Mouse (Mus musculus) adrenal gland, adult 18-20 months (tissue): Measurements from ENCODE around the gene Tlr3. TPM values are rescaled to one million over a fixed set of nuclear protein-coding genes. Genes with fewer than 3 reads are reported as not detected.

Source experiments
- DNase-seq, 2 experiments: peaks; one replicate each; pipeline ENCODE4 v3.0.0; 2021 to 2022; ENCODE audit warnings: low spot score in 2 of 2
- long read RNA-seq, 2 experiments: library from polyadenylated mRNA; stranded (forward); transcript quantifications; one replicate each; pipeline ENCODE4 v2.0.0; 2021
- total RNA-seq, 2 experiments: library from RNA; stranded (reverse); gene quantifications; 1 replicate in 1 of 2; 2 replicates in 1 of 2; pipeline ENCODE4 v1.2.3; 2021

Gene Tlr3
- total RNA-seq: 1 to 10 TPM; 3.6 to 5.3 TPM
- long read RNA-seq, experiment 1, partial matches to known transcripts: 2 of 3 reads
- long read RNA-seq, experiment 1, other reads (novel, unspliced or antisense): 1 of 3 reads
- long read RNA-seq, experiment 2, partial matches to known transcripts: 2 of 2 reads
- long read RNA-seq, experiment 2, other reads (novel, unspliced or antisense): 0 of 2 reads

- no peak for DNase-seq
Measured at GRCm38 (mm10) chr8:45410882-45411281, at the start of gene Tlr3. Gene Tlr3, minus strand, starts transcription at chr8:45411080.

GRCm38 (mm10) chr8:45457874-45458273 is 47.0 kb upstream of the Tlr3 start:
- no peak for DNase-seq

GRCm38 (mm10) chr8:45454426-45454825 is 43.5 kb upstream of the Tlr3 start:
- DNase-seq: peak; percentile 28 to 44

GRCm38 (mm10) chr8:45452115-45452514 is 41.2 kb upstream of the Tlr3 start:
- DNase-seq: no peak

GRCm38 (mm10) chr8:45448842-45449241 is 38.0 kb upstream of the Tlr3 start:
- DNase-seq: no peak

GRCm38 (mm10) chr8:45448257-45448656 is 37.4 kb upstream of the Tlr3 start:
- DNase-seq: no peak

- no peak for DNase-seq
Measured at GRCm38 (mm10) chr8:45438899-45439535, 28.1 kb upstream of the Tlr3 start.

GRCm38 (mm10) chr8:45420151-45420550 is 9.3 kb upstream of the Tlr3 start:
- no peak for DNase-seq

- DNase-seq: no peak
Measured at GRCm38 (mm10) chr8:45414965-45415364, 4.1 kb upstream of the Tlr3 start.

GRCm38 (mm10) chr8:45410146-45410880 is 567 bp downstream of the Tlr3 start:
- peak; percentile 65 to 67 for DNase-seq

GRCm38 (mm10) chr8:45409702-45410101 is 1.2 kb downstream of the Tlr3 start:
- DNase-seq: no peak

GRCm38 (mm10) chr8:45383250-45383649 is 27.6 kb downstream of the Tlr3 start:
- DNase-seq: no peak

GRCm38 (mm10) chr8:45381963-45382347 is 28.9 kb downstream of the Tlr3 start, which contains the start of gene Fam149a:
Gene Fam149a, minus strand, starts transcription at chr8:45382291.
- no peak for DNase-seq

GRCm38 (mm10) chr8:45381075-45381962 is 29.6 kb downstream of the Tlr3 start:
- no peak for DNase-seq

GRCm38 (mm10) chr8:45380598-45380997 is 30.3 kb downstream of the Tlr3 start:
- DNase-seq: no peak

GRCm38 (mm10) chr8:45374071-45374470 is 36.8 kb downstream of the Tlr3 start:
- DNase-seq: no peak

- no peak for DNase-seq
Measured at GRCm38 (mm10) chr8:45367154-45367553, 43.7 kb downstream of the Tlr3 start.

- DNase-seq: no peak
Measured at GRCm38 (mm10) chr8:45363220-45363619, 47.7 kb downstream of the Tlr3 start.

GRCm38 (mm10) chr8:45362323-45362722 is 48.6 kb downstream of the Tlr3 start:
- no peak for DNase-seq

GRCm38 (mm10) chr8:45359091-45359605 is 51.7 kb downstream of the Tlr3 start:
- no peak for DNase-seq
